Mouse (Mus musculus) CH12.LX (cell line): ENCODE data around the gene Rxfp4.

ENCODE experiments used
- CHD2 ChIP-seq: IDR thresholded peaks from 2 replicates; pipeline ENCODE4 v1.6.1; 2011; ENCODE audit warnings: low read length, improper control_type of control experiment
- CTCF ChIP-seq, 2 experiments: IDR thresholded peaks in 1 of 2; conservative IDR thresholded peaks in 1 of 2; 2 replicates each; pipeline ENCODE4 v1.5.1; 2011 to 2012; ENCODE audit warnings: low read depth in 2 of 2, low read length in 2 of 2, improper control_type of control experiment in 1 of 2, inconsistent platforms in 1 of 2, mild to moderate bottlenecking in 1 of 2, moderate library complexity in 1 of 2
- KAT2A ChIP-seq: IDR thresholded peaks from 2 replicates; pipeline ENCODE4 v1.6.1; 2012; ENCODE audit warnings: low read length, improper control_type of control experiment, inconsistent platforms; ENCODE audit not compliant: insufficient replicate concordance
- MXI1 ChIP-seq: IDR thresholded peaks from 2 replicates; pipeline ENCODE4 v1.6.1; 2011; ENCODE audit warnings: mild to moderate bottlenecking, low read depth, low read length, improper control_type of control experiment
- POLR2A ChIP-seq: IDR thresholded peaks from 2 replicates; pipeline ENCODE4 v1.6.1; 2011; ENCODE audit warnings: low read depth, mild to moderate bottlenecking, improper control_type of control experiment, low read length
- TCF12 ChIP-seq: IDR thresholded peaks from 2 replicates; pipeline ENCODE4 v1.6.1; 2014; ENCODE audit warnings: low read depth, mild to moderate bottlenecking, inconsistent platforms, low read length, improper control_type of control experiment
- ZC3H11A ChIP-seq: IDR thresholded peaks from 2 replicates; pipeline ENCODE4 v1.6.1; 2012; ENCODE audit warnings: low read depth, mild to moderate bottlenecking, inconsistent platforms, low read length, improper control_type of control experiment

- no peak for TF ChIP-seq POLR2A
- no peak for TF ChIP-seq CHD2
- no peak for TF ChIP-seq MXI1
- no peak for TF ChIP-seq TCF12
- no peak for TF ChIP-seq KAT2A
- TF ChIP-seq CTCF (conservative IDR thresholded peaks at IDR 0.05 in 1 of 2, IDR thresholded peaks at IDR 0.05 in 1 of 2; ENCODE audit: low read depth in 2 of 2, low read length in 2 of 2): no peak
- TF ChIP-seq ZC3H11A: no peak
Observed at GRCm38 (mm10) chr3:88635506-88636275, 17.3 kb downstream of the Rxfp4 start.
